Mouse (Mus musculus) forebrain, postnatal 0 days (tissue): ENCODE measurements around the gene Armc10. TPM values are rescaled to one million over a fixed set of nuclear protein-coding genes. Genes with fewer than 3 reads are reported as not detected.
"Not testable (repeated sequence)": the region's sequence is repeated elsewhere in the genome, so short reads cannot be mapped to it uniquely, and the experiment has no call there.

ENCODE experiments used
- ATAC-seq: fragments of 200-750 bp; cut with Nextera tagmentation; 2 replicates; pipeline ENCODE4 v1.8.0; 2017; ENCODE audit warnings: mild to moderate bottlenecking, moderate library complexity
- DNase-seq: peaks from one replicate; pipeline ENCODE4 v3.0.0-alpha.2; 2015
- H3K27ac ChIP-seq: fragments of 300-500 bp; sonication (generic); 2 replicates; pipeline ENCODE4 v1.5.1; 2014; ENCODE audit warnings: low read depth, mild to moderate bottlenecking, antibody characterized with exemption, low read length, moderate library complexity, mixed read lengths
- H3K27me3 ChIP-seq: fragments of 300-500 bp; sonication (generic); 2 replicates; pipeline ENCODE4 v1.6.1; 2014; ENCODE audit warnings: mild to moderate bottlenecking, low read length, mixed read lengths; ENCODE audit not compliant: insufficient read depth
- H3K36me3 ChIP-seq: fragments of 300-500 bp; sonication (generic); 2 replicates; pipeline ENCODE4 v1.6.1; 2014; ENCODE audit warnings: mild to moderate bottlenecking, moderate library complexity; ENCODE audit not compliant: insufficient read depth
- H3K4me1 ChIP-seq: fragments of 300-500 bp; sonication (generic); 2 replicates; pipeline ENCODE4 v1.6.1; 2014; ENCODE audit warnings: antibody characterized with exemption; ENCODE audit not compliant: insufficient read depth
- H3K4me2 ChIP-seq: fragments of 300-500 bp; sonication (generic); 2 replicates; pipeline ENCODE4 v1.6.1; 2014; ENCODE audit warnings: low read depth, mild to moderate bottlenecking, moderate library complexity
- H3K4me3 ChIP-seq: fragments of 300-500 bp; sonication (generic); 2 replicates; pipeline ENCODE4 v1.5.1; 2014; ENCODE audit warnings: low read depth, low read length, mixed read lengths
- H3K9ac ChIP-seq: fragments of 300-500 bp; sonication (generic); 2 replicates; pipeline ENCODE4 v1.6.1; 2014; ENCODE audit warnings: mild to moderate bottlenecking
- H3K9me3 ChIP-seq: fragments of 300-500 bp; sonication (generic); 2 replicates; pipeline ENCODE4 v1.6.1; 2016; ENCODE audit warnings: low read length
- CTCF ChIP-seq: sonication (generic); IDR thresholded peaks from 2 replicates; pipeline ENCODE4 v1.5.1; 2016; ENCODE audit warnings: antibody characterized with exemption, control low read depth, low read depth
- WGBS: fragments of 180-500 bp; shearing (Covaris S2); extraction: QIAGEN DNeasy Blood & Tissue Kit; methylation state at CpG from one replicate; pipeline ENCODE4 v1.1.7; 2014; 5-methylcytosine and 5-hydroxymethylcytosine counted together
- polyA plus RNA-seq: library from polyadenylated mRNA; unstranded; fragments of >200 nt; fragmentation: Nextera tagmentation; extraction: Ambion mirVana; gene quantifications from 2 replicates; pipeline ENCODE4 v1.2.1, GENCODE M21; 2015
- total RNA-seq: library from RNA; depleted of rRNA; stranded (reverse); fragments of >200 nt; gene quantifications from 2 replicates; pipeline ENCODE4 v1.2.3, GENCODE M21; 2014

Armc10 gene
- total and polyA plus RNA-seq, 2 experiments from 2014 or later: 48.8 to 108 TPM

DNA sequence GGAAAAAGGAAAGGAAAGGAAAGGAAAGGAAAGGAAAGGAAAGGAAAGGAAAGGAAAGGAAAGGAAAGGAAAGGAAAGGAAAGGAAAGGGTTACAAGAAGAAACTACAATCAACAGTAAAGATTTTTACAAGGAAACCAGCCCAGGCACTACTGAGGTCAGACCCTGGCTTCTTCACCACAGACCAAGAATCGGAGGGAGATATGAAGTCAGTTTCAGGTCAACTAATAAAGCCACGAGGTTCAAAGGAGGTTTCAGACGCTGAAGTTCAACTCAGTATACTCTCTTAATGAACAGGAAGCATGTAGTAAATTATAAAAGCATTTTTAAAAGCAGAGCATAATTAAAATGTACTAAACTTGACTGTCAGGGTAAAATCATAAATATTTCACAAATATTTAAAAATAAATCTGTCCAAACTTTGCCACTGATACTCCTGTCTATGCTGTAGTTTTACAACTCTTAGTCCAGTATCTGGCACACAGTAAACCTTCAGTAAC is 47.8 kb downstream of the Armc10 start:
- Histone ChIP-seq H3K36me3 (no peaks in the 10 kb centered on the region), H3K4me2 (no peak overlapping the region), H3K27me3 (no peaks in the 10 kb centered on the region), H3K9me3 (no peaks in the 10 kb centered on the region), H3K27ac (no peak overlapping the region), H3K9ac (no peak overlapping the region), H3K4me3 (no peak overlapping the region), H3K4me1 (no peaks in the 10 kb centered on the region)
- ATAC-seq: no peak
- no peak for DNase-seq
- 85% methylated on average over 3 of the region's 3 CpGs for WGBS
- TF ChIP-seq CTCF: no peak

DNA sequence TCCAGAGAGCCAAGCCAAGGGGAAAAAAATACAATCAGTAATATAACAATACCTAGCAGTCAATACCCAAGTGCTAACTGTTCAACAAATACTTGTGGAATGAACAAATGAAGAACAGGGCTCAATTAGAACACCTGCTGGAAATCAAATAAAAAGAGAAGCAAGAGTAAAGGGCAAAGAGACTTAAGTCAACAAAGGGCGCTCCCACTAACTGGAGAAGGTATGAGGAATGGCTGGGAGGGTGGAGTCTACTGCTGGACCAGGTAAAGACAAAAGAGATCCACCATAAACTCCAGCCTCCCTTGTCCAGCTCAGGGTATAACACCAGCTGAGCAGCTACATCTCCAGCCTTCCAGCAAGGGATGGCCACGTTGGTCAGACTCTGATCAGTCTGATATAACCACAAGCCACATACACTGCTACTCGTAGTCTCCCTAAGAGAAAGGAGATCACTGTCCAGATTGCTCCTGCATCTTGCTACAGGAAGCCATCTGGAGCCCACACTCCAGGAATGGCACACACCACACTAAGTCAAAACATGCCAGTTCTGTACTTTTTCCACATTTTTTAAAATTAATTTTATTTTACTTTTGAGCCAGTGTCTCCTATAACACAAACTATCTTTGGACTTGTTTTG is 49.4 kb downstream of the Armc10 start:
- Histone ChIP-seq H3K4me2 (no peak overlapping the region), H3K27me3 (no peaks in the 10 kb centered on the region), H3K4me1 (no peaks in the 10 kb centered on the region), H3K9ac (no peak overlapping the region), H3K36me3 (no peaks in the 10 kb centered on the region), H3K4me3 (no peak overlapping the region), H3K9me3 (no peaks in the 10 kb centered on the region), H3K27ac (no peak overlapping the region)
- ATAC-seq (peak; percentile 20; the same call in 1 of the 2 replicates), DNase-seq (no peak)
- 83% methylated on average over 3 of the region's 3 CpGs for WGBS
- no peak for TF ChIP-seq CTCF

DNA sequence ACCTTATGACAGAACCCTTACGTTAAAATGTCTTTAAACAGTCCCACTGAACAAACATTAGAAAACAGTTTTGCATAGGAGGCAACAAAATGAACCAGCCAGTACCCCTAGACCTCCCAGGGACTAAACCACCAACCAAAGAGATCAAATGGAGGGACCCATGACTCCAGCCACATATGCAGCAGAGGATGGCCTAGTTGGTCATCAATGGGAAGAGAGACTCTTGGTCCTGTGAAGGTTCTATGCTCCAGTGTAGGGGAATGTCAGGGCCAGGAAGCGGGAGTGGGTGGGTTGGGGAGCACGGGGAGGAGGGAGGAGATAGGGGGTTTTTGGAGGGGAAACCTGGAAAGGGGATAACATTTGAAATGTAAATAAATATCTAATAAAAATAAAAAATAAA is 53.9 kb downstream of the Armc10 start:
- not testable (repeated sequence) for H3K36me3 ChIP-seq, H3K4me3 ChIP-seq, H3K9me3 ChIP-seq, H3K4me2 ChIP-seq, ATAC-seq, H3K4me1 ChIP-seq, H3K27ac ChIP-seq, H3K27me3 ChIP-seq, H3K9ac ChIP-seq, DNase-seq
- whole genome bisulfite sequencing: 75% methylated on average over 3 of the region's 3 CpGs

DNA sequence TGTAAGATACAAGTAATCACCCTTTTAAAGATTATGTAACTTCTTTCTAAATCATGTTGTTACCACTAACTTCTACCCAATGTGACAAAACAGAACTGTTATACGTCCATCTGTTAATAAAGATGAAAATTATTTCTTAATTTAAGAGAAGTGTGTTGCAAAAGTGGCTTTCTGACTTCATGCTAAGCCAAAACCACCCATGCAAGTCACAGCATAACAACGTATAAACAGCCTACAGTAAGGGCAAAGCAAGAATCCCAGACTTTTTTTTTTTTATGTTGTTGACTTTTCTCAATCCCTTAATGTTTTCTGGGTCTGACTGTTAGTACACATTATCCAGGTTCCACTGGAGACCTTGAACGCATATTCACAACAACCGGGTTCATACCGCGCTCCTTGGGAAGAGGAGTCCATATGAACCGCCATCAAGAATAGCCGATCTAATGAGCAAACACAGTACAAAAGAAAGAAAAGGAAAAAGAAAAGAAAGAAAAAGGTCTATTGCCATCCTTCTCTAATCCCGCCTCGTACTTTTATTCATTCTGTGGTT is 54.7 kb downstream of the Armc10 start:
- Histone ChIP-seq H3K4me2 (peak overlapping the region; percentile 71), H3K4me1 (no peaks in the 10 kb centered on the region), H3K27ac (no peak overlapping the region), H3K9me3 (no peaks in the 10 kb centered on the region), H3K27me3 (no peaks in the 10 kb centered on the region), H3K9ac (no peak overlapping the region; the same call in 1 of the 2 replicates), H3K36me3 (no peaks in the 10 kb centered on the region), H3K4me3 (peak overlapping the region; percentile 66)
- DNase-seq (no peak), ATAC-seq (no peak)
- WGBS: 6% methylated on average over 10 of the region's 10 CpGs
- TF ChIP-seq CTCF: no peak

DNA sequence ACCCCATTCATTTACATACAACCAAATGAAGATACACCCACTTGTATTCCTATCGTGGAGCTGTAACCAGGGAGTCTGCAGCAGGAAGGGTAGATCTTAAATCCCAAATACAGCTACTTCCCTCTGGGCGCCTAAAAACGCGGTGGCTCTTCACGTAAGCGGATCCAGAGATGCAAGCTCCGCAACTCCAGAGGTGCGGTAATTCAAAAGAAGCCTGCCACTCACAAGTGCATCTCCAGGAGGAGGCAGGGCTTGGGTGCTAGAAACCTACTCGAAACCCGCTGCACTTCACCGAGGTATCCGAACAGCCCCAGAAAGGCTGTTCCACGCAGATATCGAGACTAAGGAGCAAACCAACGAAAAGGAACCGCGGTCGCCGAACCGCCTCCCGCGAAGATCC is 55.3 kb downstream of the Armc10 start:
- Histone ChIP-seq H3K27me3 (no peaks in the 10 kb centered on the region), H3K4me2 (peak overlapping the region; percentile 71), H3K27ac (peak overlapping the region; percentile 98), H3K36me3 (no peaks in the 10 kb centered on the region), H3K9ac (peak overlapping the region; percentile 87), H3K4me1 (no peaks in the 10 kb centered on the region), H3K9me3 (no peaks in the 10 kb centered on the region), H3K4me3 (peak overlapping the region; percentile 66)
- no peak for TF ChIP-seq CTCF
- DNase-seq (no peak), ATAC-seq (peak; percentile 80)
- 3% methylated on average over 22 of the region's 22 CpGs for WGBS

DNA sequence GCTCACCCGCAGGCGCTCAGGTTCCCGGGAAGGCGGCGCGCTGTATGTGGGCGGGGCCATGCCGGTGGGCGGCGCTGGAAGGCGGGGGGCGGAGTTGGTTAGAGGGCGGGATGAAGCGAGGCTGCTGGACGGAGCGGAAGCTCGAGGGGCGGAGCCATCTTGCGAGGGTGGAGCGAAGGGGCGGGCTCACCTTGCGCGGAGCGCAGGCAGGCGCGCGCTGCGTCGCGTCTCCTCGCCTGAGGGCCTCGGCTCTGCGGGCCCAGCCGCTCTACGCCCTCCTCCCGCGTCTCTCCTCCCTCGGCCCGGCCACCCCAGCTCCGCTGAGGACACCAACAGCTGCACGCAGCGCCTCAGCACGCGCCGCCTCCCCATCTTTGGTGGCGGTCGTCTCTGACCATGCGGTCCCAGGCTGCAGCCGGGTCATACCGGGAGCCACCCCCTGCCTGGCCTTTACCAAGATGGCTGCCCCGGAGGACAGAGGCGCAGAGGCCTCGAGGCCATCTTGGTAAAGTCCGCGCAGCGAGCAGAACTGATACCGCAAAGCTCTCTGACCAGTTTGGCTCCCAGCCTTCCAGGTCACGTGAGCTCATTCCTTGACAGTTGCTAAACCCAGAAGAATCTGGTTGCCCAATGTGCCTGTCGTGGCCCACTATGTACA is 55.9 kb downstream of the Armc10 start, which contains the start of gene Napepld:
Gene Napepld, minus strand, starts transcription at position 46 of the 658 bp plus-strand sequence.
- Histone ChIP-seq H3K36me3 (no peaks in the 10 kb centered on the region), H3K27ac (peak within 1 kb of the TSS; percentile 98), H3K4me1 (no peaks in the 10 kb centered on the region), H3K9me3 (no peaks in the 10 kb centered on the region), H3K27me3 (no peaks in the 10 kb centered on the region), H3K9ac (peak within 1 kb of the TSS; percentile 87), H3K4me2 (peak within 1 kb of the TSS; percentile 71), H3K4me3 (peak within 1 kb of the TSS; percentile 66)
- peak; percentile 98 for DNase-seq
- under 1% methylated on average over 57 of the region's 59 CpGs for whole genome bisulfite sequencing
- TF ChIP-seq CTCF: no peak
- peak; percentile 99 for ATAC-seq

DNA sequence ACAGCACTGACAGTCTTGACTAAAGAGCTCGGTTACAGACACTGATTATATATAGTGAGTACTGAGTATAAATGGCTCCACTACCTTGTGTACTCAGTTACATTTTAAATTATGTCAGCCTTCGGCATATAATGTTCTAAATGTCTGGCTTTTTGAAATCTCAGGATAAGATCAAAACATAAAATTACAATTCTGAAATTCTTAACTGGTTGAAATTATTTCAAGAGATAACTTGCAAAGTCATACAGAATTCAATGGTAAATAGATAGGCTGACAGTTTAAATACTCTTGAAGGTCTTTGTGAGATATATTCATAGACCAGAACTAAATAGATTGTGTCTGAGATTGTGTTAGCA is 56.4 kb downstream of the Armc10 start:
- no peak for TF ChIP-seq CTCF
- Histone ChIP-seq H3K27ac (peak overlapping the region; percentile 98), H3K36me3 (no peaks in the 10 kb centered on the region), H3K4me2 (peak overlapping the region; percentile 71), H3K4me3 (peak overlapping the region; percentile 66), H3K9me3 (no peaks in the 10 kb centered on the region), H3K4me1 (no peaks in the 10 kb centered on the region), H3K9ac (peak overlapping the region; percentile 87), H3K27me3 (no peaks in the 10 kb centered on the region)
- DNase-seq (no peak), ATAC-seq (no peak)
- 42% methylated on average over 2 of the region's 2 CpGs for WGBS
